Mouse (Mus musculus) ES-E14 (cell line): ENCODE measurements around the gene Unc93b1. TPM values are rescaled to one million over a fixed set of nuclear protein-coding genes. Genes with fewer than 3 reads are reported as not detected.

ENCODE experiments used
- DNase-seq: peaks from one replicate; pipeline ENCODE4 v3.0.0-alpha.2; 2013; ENCODE audit warnings: low read depth, low spot score
- H3K27ac ChIP-seq: 2 replicates; pipeline ENCODE4 v1.5.1; 2012; ENCODE audit warnings: low read depth, mild to moderate bottlenecking, low read length, moderate library complexity, mixed read lengths; ENCODE audit not compliant: poor library complexity, insufficient read depth, severe bottlenecking
- H3K36me3 ChIP-seq: 2 replicates; pipeline ENCODE4 v1.6.1; 2012; ENCODE audit warnings: mild to moderate bottlenecking, low read length, moderate library complexity, mixed read lengths; ENCODE audit not compliant: control insufficient read depth, poor library complexity, insufficient read depth, severe bottlenecking
- H3K4me1 ChIP-seq, 2 experiments: fragments of 150-350 bp in 1 of 2; sonication (generic) in 1 of 2; 2 replicates each; pipeline ENCODE4 v1.6.1; 2012; ENCODE audit warnings: low read length in 2 of 2, mild to moderate bottlenecking in 1 of 2, mixed read lengths in 1 of 2; ENCODE audit not compliant: control insufficient read depth in 2 of 2, insufficient read depth in 2 of 2, poor library complexity in 1 of 2
- H3K4me3 ChIP-seq, 2 experiments: fragments of 150-350 bp in 1 of 2; sonication (generic) in 1 of 2; 2 replicates each; pipeline ENCODE4 v1.5.1; 2012; ENCODE audit warnings: low read length in 2 of 2, low read depth in 1 of 2, mild to moderate bottlenecking in 1 of 2, mixed read lengths in 1 of 2; ENCODE audit not compliant: insufficient read depth in 1 of 2, poor library complexity in 1 of 2, severe bottlenecking in 1 of 2
- H3K9ac ChIP-seq: 2 replicates; pipeline ENCODE4 v1.6.1; 2012; ENCODE audit warnings: low read depth, mild to moderate bottlenecking, low read length, mixed read lengths; ENCODE audit not compliant: poor library complexity, insufficient read depth, severe bottlenecking
- H3K9me3 ChIP-seq: fragments of 150-350 bp; sonication (generic); 2 replicates; pipeline ENCODE4 v1.6.1; 2012; ENCODE audit warnings: low read depth, mild to moderate bottlenecking, low read length; ENCODE audit not compliant: control insufficient read depth, insufficient read depth
- CHD2 ChIP-seq: IDR thresholded peaks from 2 replicates; pipeline ENCODE4 v1.6.1; 2014; ENCODE audit warnings: mild to moderate bottlenecking, low read depth, low read length, inconsistent platforms
- HCFC1 ChIP-seq: IDR thresholded peaks from 2 replicates; pipeline ENCODE4 v1.6.1; 2012; ENCODE audit warnings: low read length, inconsistent platforms, borderline replicate concordance; ENCODE audit not compliant: insufficient read depth
- MAFK ChIP-seq: IDR thresholded peaks from 2 replicates; pipeline ENCODE4 v1.6.1; 2014; ENCODE audit warnings: mild to moderate bottlenecking, low read depth, low read length, inconsistent platforms; ENCODE audit not compliant: insufficient read depth
- ZC3H11A ChIP-seq: IDR thresholded peaks from 2 replicates; pipeline ENCODE4 v1.6.1; 2012; ENCODE audit warnings: low read depth, mild to moderate bottlenecking, inconsistent platforms, low read length, borderline replicate concordance
- ZNF384 ChIP-seq: IDR thresholded peaks from 2 replicates; pipeline ENCODE4 v1.6.1; 2012; ENCODE audit warnings: low read depth, low read length, inconsistent platforms
- in situ Hi-C, 2 experiments: fragments of 600-800 bp; cut with MboI; formaldehyde crosslinking; loops; one replicate each; pipeline ENCODE4 v1.15.1; 2025; ENCODE audit warnings: low sequenced_read_pairs in 2 of 2, inconsistent platforms in 1 of 2; ENCODE audit not compliant: unreplicated experiment in 2 of 2
- total RNA-seq: library from RNA; depleted of rRNA; stranded (reverse); fragments of 300-350 nt; gene quantifications from 2 replicates; pipeline ENCODE4 v1.2.3, GENCODE M21; 2012; rRNA removed

Unc93b1 gene
- total RNA-seq: 3.9 and 9.5 TPM in 2 replicates

- no peak for DNase-seq
- in situ Hi-C loops: no loop called here
- Histone ChIP-seq H3K9ac (peak within 1 kb of the TSS; percentile 24), H3K27ac (no peak within 1 kb of the TSS), H3K9me3 (no peaks in the 10 kb centered on the region), H3K4me3 (peak within 1 kb of the TSS; percentile 61 to 78), H3K36me3 (no peaks in the 10 kb centered on the region), H3K4me1 (peaks cover 2 to 11% of the 10 kb centered on the region in 2 experiments; a peak in 2 of 4 replicates)
- no peak for TF ChIP-seq CHD2
- TF ChIP-seq ZNF384: no peak
- no peak for TF ChIP-seq MAFK
- no peak for TF ChIP-seq ZC3H11A
- TF ChIP-seq HCFC1: no peak
These were observed at the start of gene Unc93b1 for GRCm38 (mm10) chr19:3935032-3935895. Unc93b1 (plus strand) TSS chr19:3935186.

- no peak for DNase-seq
- Histone ChIP-seq H3K4me1 (no peaks in the 10 kb centered on the region), H3K4me3 (no peak overlapping the region), H3K36me3 (peaks cover 65% of the 10 kb centered on the region), H3K9ac (no peak overlapping the region), H3K9me3 (no peaks in the 10 kb centered on the region), H3K27ac (no peak overlapping the region)
- in situ Hi-C loops: no loop called here
- TF ChIP-seq HCFC1 (no peak), ZNF384 (no peak), CHD2 (no peak), MAFK (no peak), ZC3H11A (no peak)
These were observed 45.9 kb upstream of the Unc93b1 start for GRCm38 (mm10) chr19:3889096-3889495.

- no peak overlapping the region for H3K27ac ChIP-seq
- no peak for TF ChIP-seq CHD2
- no peak for TF ChIP-seq HCFC1
- no peak for TF ChIP-seq ZC3H11A
- TF ChIP-seq ZNF384: no peak
- no peak for TF ChIP-seq MAFK
- peaks cover 64% of the 10 kb centered on the region for H3K36me3 ChIP-seq
- H3K9ac ChIP-seq: no peak overlapping the region
- peaks cover 0 to 2% of the 10 kb centered on the region in 2 experiments; a peak in 1 of 4 replicates for H3K4me1 ChIP-seq
- no peak overlapping the region for H3K4me3 ChIP-seq
- DNase-seq: no peak
- H3K9me3 ChIP-seq: no peaks in the 10 kb centered on the region
- in situ Hi-C loops: no loop called here
These were observed 44.8 kb upstream of the Unc93b1 start for GRCm38 (mm10) chr19:3890181-3890580.

- no peak overlapping the region for H3K9ac ChIP-seq
- peaks cover 0 to 2% of the 10 kb centered on the region in 2 experiments; a peak in 1 of 4 replicates for H3K4me1 ChIP-seq
- H3K36me3 ChIP-seq: peaks cover 55% of the 10 kb centered on the region
- no peak for DNase-seq
- no peak for TF ChIP-seq ZNF384
- TF ChIP-seq MAFK: no peak
- no peak for TF ChIP-seq CHD2
- TF ChIP-seq ZC3H11A: no peak
- TF ChIP-seq HCFC1: no peak
- no peak overlapping the region for H3K27ac ChIP-seq
- no peaks in the 10 kb centered on the region for H3K9me3 ChIP-seq
- in situ Hi-C loops: no loop called here
- no peak overlapping the region for H3K4me3 ChIP-seq
These were observed 41.4 kb upstream of the Unc93b1 start for GRCm38 (mm10) chr19:3893545-3894116.
